Mouse (Mus musculus) right cerebral cortex, postnatal 10 days (tissue): ENCODE measurements at regions not wholly inside any gene's neighbourhood (a gene's known extent, or its start where the extent isn't known, plus 50 kb on each side); places are given as distances from the start of the nearest gene placed in this dataset.
"Not testable (repeated sequence)": the region's sequence is repeated elsewhere in the genome, so short reads cannot be mapped to it uniquely, and the experiment has no call there.

Experiments
- DNase-seq, 2 experiments: peaks; one replicate each; pipeline ENCODE4 v3.0.0; 2021; ENCODE audit warnings: low spot score in 2 of 2

DNA sequence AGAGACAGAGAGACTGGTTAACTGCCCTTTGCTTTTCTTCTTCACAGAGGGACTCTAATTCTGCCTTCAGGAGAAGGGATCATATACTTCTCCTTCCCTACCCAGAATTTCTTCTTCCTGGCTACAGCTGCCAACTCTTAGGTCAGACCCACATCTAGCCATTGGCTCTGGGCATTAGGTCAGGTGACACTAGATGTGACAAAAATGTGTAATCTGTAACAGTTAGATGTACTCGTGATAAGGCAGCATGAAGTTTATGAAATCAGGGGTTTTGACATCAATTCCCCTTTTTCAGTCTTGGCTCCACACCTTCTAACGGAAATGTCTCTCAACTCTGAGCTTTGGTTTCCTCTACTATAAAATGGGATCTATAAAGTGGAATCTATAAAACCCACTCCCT is 428.4 kb downstream of the Bmper start:
- no peak for DNase-seq

- DNase-seq = no peak
Measured at GRCm38 (mm10) chr9:23653086-23653485, 430.2 kb downstream of the Bmper start.

DNA sequence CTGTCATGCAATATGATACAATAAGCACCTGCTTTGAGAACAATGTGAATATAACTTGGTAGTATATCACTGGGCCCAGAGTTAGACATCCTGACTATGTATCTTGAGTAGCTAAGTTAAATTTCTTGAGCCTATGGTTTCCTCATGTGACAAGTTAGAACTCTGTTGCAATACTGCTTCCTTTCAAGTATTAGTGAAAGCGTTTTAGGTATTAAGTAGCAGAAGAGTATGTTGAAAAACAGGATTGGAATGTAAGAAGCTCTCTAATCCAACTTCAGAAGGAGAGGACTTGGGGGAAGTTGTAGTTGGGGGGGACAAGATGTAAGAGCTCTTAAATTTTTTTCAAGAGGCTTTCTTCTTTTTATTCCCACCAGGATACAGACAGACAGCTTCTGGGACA is 431.9 kb downstream of the Bmper start:
- DNase-seq = no peak

- no peak for DNase-seq
Measured at GRCm38 (mm10) chr9:23665960-23666359, 431.8 kb upstream of the Npsr1 start.

DNA sequence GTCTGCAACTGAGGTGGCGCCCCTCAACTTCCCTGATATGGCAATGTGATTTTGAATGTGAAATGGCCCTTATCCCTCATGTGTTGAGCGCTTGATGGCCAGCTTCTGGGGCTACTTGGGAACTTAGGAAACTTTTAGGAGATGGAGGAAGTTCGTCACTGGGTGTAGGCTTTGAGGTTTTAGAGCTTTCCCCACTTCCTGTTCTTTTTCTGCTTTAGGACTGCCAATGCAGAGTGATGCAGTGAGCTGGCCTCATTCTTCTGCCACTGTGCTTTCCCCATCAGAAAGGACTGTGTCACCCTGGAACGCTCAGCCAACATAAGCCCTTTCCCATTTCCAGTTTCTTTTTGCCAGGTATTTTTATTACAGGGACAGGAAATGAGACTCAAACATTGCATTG is 428.6 kb upstream of the Npsr1 start:
- DNase-seq = peak in 1 of 2 experiments; percentile 20

- DNase-seq = peak; percentile 21 to 46
Measured at GRCm38 (mm10) chr9:23670642-23671041, 427.2 kb upstream of the Npsr1 start.

GRCm38 (mm10) chr9:23673347-23673860 is 424.4 kb upstream of the Npsr1 start:
- DNase-seq = no peak

DNA sequence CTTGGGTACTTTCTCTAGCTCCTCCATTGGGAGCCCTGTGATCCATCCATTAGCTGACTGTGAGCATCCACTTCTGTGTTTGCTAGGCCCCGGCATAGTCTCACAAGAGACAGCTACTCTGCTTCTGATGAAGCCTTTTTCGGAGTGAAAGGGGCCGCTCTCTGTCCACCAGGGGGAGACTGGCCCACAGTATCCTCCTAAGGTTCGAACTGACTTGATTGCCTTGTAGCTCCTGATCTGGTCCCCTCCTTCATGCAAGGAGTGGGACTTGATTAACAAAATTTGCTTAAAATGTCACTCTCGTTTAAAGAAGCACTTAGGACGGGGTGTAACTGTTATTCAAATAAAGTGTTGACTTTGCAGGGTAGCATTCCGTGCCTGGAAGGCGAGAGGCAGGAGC is 423.0 kb upstream of the Npsr1 start:
- DNase-seq = peak in 1 of 2 experiments; percentile 34

DNA sequence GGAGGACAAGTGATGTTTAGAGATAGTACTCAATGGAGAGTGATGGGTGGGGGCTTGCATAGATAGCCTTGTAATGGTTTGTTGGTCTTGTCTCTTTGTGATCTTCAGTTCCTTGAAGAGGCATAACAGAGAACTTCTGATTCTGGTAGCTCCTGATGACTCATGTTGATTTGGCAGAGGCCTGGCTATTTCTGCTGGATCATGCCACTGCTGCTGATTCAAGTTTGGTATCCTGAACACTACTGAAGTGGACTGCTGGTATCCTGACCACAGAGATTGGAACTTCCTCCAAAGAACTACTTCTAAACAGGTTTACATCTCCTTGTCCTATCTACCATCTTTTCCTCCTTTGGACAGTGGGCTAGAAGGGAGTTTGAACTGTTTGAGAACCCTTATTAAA is 408.3 kb upstream of the Npsr1 start:
- DNase-seq = no peak

- DNase-seq = no peak
Measured at GRCm38 (mm10) chr9:23692768-23693441, 404.9 kb upstream of the Npsr1 start.

DNA sequence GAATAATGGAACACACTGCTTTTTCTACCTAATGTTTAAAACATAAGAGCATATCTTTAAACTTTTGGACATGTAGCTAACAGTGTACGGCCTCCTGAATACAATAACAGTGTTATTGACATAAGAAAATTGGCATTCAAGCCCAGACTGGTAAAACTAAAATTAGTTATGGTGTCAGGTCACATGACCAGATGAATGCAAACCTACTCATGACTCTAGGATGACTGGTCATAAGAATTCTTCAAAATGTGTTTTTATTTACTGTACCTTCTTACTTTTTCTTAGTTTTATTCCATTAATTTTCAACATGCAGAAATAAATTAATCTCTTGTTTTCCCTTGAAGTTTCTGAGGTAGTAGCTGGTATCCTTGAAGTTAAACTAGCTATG is 404.4 kb upstream of the Npsr1 start:
- no peak for DNase-seq

GRCm38 (mm10) chr9:23694481-23694880 is 403.3 kb upstream of the Npsr1 start:
- no peak for DNase-seq

DNA sequence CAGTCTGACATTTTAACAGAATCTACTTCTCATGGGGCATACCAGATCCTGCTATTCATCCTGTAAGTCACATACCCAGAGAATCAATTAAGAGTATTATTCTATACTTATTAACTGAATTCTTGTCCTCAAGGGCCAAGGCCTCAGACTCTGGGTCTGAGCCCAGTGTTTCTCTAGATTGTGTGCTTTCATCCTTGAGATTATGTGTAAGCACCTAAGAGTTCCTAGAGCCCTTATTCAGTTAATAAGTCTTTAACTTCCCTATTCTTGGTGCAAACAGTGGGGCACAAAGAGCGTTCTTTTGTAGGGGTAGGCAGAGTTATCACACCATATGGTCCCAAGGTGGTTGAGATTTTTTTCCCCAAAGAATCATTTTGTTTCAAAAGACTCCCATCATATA is 397.2 kb upstream of the Npsr1 start:
- DNase-seq = no peak

GRCm38 (mm10) chr9:23717584-23717983 is 380.2 kb upstream of the Npsr1 start:
- DNase-seq = not testable (repeated sequence)

- DNase-seq = peak; percentile 28 to 38
Measured at GRCm38 (mm10) chr9:23728816-23729215, 369.0 kb upstream of the Npsr1 start.

DNA sequence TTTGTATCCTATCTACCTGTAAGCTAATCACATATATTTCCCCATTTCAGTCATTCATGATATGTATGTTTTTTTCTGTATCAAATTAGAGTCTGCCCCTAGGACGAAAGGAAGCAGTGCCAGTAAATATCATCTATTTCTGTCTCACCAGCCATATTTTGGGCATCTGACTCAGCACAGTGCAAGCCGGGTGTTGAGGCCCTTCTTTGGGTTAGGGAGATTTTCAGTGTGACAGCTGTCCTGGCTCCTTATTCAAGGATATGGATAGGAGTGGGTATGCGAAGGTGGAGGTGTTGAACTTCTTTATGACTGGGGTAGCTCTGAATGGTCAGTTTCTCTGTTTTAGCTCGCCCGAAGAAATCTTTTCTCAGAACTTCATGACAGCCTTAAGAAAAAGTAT is 345.3 kb upstream of the Npsr1 start:
- DNase-seq = peak in 1 of 2 experiments; percentile 20

DNA sequence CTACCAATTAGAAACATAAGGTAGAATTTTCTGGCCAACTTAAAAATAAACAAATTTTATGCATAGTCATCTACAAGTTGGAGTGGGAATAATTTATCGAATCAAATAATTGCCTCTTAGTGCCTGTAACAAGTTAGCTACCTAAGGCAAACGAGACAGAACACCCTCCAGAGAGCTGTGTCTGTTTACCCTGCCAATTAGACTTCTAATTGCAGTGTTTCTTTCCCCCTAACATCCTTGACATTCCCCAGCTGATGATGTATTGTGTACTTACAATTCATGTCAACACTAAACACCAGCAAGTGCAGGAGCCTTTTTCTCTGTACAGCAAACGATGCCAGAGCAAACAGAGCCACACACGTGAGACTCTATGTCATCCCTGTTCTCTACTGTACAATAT is 311.1 kb upstream of the Npsr1 start:
- no peak for DNase-seq
